Mouse (Mus musculus): Measurements from ENCODE around the gene Mtmr2.

DNA sequence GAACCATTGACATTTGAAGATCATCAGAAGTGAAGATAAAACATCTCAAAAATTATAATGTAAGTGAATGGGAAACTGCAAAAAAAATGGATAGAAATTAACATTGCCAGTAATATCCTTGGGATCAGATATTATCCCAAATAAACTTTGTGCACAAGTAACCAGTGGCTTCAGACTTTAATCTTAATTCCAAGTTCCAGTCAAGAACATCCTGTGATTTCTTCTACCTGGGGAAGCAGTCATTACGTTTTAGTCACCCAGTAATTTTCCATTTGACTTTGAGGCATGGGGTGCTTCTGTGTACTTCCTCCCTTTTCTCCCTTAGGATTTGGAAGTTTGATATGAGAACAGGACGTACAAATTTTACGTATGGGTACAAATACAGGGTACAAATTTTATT is 12.2 kb downstream of the Mtmr2 start:
- TF ChIP-seq CHD2 (IDR thresholded peaks at IDR 0.05; ENCODE audit: low read depth, low read length) (no peak), HCFC1 (IDR thresholded peaks at IDR 0.05; ENCODE audit: borderline replicate concordance, insufficient read depth, low read length) (no peak)

All from ES-E14 (cell line).